Mouse (Mus musculus) mouse embryonic stem cell (cell line): ENCODE data around the gene Tmem235.
"Not testable (repeated sequence)": the region's sequence is repeated elsewhere in the genome, so short reads cannot be mapped to it uniquely, and the experiment has no call there.

Experiments used
- in situ Hi-C, 2 experiments: fragments of 300-500 bp; cut with MboI; formaldehyde crosslinking; loops; 1 replicate in 1 of 2; 3 replicates in 1 of 2; pipeline ENCODE4 v1.14.3; 2019 to 2020; ENCODE audit warnings: low sequenced_read_pairs in 2 of 2, low pct_unique_long_range_greater_than_20kb in 1 of 2, mixed read lengths in 1 of 2; ENCODE audit not compliant: unreplicated experiment in 1 of 2

Gene Tmem235

DNA sequence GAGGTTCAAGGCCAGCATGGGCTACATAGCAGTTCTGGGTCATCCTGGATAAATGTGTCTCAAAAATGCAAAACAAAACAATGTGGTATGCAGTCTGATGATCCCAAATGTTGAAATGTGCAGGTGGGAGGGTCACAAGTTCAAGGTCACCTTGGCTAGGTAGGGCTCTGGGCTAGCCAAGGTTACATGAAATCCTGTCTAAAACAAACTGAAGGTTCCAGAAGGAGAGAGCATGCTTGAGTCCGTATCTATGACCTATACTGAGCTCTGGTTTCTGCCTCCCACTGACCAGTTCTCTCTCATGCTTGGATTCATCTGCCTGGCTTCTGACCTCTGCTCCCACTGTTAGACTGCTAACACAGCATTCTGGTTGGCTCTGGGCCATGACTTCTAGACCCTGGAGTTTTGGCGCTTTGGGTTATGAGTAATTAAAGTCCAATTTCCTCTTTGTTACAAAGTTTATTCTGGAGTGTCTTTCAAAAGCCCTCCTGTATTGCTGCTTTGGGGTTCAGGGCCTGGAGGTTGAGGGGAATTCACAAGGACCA is 30.8 kb upstream of the Tmem235 start:
- in situ Hi-C loops = no loop called here

DNA sequence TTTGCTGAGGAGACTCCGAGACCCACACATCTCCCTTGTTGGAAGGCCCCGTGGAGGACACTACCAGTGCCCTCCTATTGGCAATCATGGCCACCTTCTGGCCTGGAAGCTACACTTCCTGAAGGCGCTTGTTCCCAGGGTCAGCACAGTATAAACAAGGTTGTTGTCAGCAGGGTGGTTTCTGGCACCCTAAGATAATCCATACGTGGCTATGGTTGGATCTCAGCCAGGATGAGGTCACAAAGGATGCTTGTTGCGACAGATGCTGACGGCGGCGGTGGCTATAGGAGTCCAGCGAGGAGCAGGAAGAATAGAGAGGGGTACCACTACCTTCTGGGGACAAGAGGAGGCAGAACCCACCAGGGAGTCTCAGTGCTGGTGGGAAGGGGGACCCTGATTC is 30.2 kb upstream of the Tmem235 start:
- in situ Hi-C loops = no loop called here

DNA sequence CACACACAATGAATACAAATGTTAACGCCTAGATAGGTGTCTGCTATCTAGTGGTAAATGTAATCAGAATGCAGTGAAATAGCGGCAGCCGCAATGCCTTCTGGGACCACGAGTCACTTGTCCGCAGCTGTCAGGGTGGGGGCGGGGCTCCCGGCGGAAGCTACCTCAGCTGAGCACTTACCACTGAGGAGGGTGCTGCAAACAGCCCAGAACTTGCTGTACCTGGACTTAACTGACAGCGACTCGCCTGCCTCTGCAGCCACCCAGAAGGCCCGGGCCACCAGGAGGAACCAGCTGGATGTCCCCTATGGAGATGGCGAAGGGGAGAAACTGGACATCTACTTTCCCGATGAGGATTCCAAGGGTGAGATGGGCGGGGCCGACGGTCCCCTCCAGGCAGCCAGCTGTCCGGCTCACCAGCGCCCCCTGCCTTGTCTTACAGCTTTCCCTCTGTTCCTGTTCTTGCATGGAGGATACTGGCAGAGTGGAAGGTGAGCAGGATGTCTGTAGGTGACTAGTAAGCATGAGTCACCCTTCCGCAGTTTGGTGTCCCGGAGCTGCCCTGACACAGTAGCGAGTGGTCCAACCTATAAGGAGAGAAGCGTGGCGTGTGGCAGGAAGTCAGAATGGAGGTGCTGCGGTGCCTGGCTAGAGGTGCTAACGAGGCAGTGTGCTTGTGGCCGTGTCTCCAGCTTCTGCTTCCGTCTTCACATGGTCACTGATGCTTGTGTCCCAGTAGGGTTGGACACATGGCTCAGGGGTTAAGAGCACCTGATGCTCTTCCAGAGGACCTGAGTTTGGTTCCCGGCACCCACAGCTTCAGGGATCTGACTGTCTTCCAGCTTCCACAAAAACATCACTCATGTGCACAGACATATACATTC is 28.2 kb upstream of the Tmem235 start:
- in situ Hi-C loops = no loop called here

DNA sequence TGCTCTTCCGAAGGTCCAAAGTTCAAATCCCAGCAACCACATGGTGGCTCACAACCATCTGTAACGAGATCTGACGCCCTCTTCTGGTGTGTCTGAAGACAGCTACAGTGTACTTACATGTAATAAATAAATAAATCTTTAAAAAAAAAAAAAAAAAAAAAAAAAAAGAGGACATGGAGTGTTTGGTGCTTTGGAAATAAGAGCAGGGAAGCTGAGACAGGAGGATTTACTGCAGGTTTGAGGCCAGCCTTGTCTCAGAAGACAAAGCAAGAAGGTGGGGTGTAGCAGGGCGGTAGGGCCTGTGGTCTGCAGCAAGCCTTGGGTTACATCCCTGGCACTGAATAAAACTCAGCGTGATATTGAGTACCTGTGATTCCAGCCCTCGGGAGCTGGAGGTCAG is 27.0 kb upstream of the Tmem235 start:
- in situ Hi-C loops = not testable (repeated sequence)

DNA sequence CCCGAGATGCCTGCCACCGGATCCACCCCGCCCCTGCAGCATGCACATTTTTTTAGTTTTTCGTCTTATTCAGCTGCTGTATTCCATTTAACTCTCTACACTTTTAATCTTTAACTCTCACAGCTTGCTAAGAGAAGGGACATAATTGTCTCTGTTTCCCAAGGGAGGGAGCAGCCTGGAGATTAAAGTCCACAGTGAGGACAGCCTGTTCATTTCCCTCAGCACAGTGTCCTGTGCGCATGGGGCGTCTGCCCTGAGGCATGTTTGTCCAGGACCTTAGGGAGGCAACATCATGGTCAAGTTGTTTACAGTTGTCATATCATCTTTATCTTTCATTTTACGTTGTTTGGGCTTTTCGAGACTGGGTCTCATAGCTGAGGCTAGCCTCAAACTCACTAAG is 26.5 kb upstream of the Tmem235 start:
- in situ Hi-C loops = no loop called here

DNA sequence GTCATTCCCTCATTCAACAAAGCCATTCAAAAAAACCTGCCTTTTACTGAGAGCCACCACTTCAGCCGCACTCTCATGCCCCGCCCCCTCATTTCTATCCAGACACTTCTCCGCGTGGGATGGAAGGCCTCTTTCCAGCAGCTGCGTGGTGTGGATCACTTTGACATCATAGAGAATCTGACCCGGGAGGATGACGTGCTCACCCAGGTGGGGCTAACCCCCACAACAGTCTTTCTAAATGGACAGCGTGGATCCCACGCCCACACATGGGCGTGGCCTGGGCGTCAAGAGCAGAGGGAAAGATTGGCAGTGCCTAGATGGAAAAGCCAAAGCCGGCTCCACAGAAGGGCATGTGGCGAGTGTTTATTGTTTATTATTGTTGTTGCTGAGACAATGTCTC is 24.2 kb upstream of the Tmem235 start:
- in situ Hi-C loops = no loop called here

DNA sequence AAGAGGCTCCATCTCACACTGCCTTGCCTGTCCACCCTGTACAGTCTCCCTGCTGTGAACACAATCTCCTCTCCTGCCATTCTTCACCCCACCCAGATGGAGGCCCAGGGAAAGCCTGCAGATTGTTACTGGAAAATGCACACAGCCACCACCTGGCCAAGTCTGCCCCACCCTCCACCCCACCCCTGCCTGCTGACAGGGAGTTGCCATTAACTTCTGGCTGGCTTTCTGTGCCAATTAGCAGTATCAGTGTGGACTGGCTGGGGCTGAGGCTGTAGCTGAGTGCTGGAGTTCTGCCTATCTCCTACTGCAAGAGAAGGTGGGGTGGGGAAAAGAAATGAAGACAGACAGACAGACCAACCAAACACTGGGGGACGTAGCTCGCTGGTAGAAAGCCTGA is 22.0 kb upstream of the Tmem235 start:
- in situ Hi-C loops = no loop called here

DNA sequence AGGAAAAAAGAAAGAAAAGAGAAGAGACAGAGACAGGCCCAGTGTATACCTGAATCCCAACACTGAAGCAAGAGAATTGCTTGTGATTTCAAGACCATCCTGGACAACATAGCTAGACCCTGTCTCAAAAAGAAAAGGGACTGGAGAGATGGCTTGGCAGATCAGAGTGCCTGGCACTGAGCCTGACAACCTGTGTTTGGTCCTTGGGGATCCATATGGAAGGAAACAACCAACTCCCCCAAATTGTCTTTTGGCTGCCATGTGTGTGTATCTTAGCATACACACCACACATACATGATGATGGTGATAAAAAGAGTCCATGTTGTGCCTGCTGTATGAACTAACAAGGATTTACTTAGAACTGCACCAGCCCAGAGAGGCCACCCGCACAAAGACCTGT is 21.5 kb upstream of the Tmem235 start:
- in situ Hi-C loops = no loop called here

DNA sequence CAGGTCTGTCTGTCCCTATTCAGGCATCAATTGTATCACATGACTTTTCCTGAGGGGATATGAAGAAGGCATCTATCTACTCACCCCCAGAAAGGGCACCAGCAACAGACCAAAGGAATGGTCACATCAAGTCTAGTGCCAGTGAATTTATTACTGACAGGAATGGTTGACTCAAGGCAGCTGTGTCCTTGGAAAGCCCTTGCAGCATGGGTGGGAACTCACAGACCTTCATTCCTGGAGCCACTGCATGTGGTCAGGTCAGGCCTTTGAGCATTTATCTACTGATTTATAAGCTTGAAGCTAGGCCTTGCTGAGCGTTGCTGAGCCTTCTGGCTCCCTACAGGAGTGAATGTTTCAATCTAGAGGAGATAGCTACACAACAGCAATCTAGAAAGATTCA is 19.6 kb upstream of the Tmem235 start:
- in situ Hi-C loops = no loop called here

DNA sequence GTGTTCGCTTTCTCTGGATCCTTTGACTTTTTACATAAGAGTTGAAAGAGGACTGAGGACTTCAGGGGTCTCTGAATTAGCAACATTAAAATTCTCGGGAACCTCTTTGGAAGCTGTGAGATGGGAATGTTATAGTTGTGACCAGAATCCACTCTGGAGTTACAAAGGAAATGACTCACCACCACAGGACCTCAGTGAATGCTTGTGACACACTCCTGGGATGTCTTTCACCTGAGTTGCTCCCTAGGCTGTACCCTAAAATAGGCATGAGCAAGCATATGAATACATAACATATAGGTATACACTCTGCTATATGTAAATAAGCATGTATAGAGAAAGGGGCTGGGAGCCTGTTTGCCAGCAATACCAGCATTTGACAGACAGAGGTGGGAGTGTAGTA is 17.1 kb upstream of the Tmem235 start:
- in situ Hi-C loops = no loop called here

DNA sequence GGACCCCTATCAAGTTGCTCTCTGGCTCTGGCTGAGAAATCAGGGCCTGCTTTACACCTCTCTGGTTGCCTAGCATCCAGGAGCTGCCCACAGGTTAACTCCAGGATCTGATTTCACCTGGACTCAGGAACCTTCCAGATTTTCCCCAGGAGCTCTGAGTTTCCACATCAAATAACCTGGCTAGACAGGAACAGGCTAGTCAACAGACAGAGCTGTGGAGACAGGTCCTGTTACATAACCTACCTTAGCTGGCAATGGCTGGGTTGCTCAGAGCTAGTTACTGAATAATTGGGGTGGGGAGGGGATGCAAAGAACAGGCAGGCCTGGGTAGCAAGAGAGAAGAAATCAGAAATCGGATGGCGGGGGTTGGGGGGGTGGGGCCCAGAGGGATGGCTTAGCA is 15.6 kb upstream of the Tmem235 start:
- in situ Hi-C loops = no loop called here

DNA sequence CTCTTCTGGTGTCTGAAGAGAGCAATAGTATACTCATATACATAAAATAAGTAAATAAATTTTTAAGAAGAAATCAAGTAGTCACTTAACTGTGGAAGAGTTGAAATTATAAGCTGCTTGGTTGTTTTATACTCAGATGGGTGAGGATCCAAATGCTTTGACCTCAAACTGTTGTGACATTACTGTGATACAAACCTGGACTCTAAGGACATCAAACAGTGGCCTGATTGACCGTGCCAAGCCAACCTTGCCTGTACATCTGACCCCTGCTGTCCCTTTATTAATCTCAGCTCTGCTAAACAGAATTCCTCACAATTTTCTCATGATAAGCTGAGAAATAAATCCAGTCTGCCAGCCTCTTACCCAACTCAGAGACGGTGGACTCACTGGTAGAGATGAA is 14.9 kb upstream of the Tmem235 start:
- in situ Hi-C loops = no loop called here

DNA sequence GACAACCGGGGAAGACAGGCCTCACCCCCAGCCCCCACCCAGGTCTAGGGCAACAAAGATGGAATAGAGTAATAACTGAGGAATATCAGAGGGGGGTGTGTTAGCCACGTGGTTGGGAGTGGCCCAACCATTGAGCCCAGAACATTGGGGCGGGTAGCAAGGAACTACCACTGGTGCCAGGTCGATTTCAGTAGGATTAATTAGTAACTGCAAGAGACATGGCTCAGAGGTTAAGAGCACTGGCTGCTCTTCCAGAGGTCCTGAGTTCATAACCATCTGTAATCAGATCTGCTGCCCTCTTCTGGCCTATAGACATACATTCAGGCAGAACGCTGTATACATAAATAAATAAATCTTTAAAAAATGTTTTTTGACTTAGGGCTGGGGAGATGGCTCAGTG is 13.9 kb upstream of the Tmem235 start:
- in situ Hi-C loops = no loop called here

DNA sequence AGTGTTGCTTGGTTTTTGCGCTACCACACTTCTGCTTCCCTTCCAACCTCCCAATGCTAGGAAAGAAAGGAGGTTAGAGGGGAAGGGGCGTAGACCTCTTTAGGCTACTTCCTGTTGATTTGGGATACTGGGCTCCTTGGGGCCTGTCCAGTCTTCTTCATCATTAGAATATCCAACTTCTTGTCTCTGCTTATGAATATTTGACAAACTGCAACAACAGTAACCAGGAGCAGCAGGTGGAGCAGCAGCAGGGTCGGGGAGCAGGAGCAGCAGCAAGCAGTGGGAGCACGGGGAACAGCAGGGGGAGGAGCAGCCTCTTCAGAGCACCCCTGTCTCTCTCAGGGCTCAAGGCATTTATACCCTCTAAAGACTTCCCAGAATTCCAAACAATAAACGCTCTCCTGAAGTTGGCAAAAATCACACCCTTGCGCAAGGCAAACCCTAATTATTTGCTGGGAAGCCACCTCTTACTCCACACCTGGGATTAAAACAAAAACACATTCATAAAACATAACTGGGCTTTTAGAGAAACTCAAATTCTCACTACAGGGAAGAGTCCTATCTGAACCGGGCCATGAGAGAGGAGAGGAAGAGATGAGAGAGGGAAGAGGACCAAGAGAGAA is 12.8 kb upstream of the Tmem235 start:
- in situ Hi-C loops = no loop called here

DNA sequence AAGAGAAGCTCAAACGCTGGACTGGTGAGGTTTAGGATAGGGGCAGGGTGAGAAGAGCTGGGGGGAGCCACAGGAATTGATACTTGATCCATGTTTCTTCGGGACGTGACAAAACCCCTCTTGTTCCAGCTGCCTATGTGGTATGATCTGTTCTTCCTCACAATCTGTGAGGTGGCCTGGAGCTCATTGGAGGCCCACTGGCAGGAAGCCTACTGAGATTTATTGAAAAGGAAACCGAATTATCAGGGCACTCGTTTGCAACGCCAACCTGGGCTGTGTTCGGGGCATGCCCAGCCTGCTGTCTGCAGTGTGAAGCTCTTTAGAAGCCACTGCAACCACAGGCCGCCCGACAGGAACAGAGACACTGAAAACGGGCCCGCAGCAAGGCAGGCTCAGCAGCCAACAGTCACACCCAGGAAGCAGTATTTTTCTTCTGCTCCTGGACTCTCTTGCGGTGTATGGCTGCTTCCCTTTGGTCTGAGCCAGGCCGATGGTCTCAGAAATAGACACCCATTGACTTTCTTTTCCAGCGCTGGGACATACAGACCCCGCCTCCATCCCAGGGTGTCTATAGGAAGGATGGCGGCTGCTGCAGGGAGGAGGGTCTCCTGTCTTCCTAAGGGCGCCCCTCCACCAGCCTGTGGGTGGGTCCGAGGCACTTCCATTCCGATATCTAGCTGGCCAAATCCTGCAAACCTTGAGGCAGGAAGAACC is 12.1 kb upstream of the Tmem235 start:
- in situ Hi-C loops = no loop called here

DNA sequence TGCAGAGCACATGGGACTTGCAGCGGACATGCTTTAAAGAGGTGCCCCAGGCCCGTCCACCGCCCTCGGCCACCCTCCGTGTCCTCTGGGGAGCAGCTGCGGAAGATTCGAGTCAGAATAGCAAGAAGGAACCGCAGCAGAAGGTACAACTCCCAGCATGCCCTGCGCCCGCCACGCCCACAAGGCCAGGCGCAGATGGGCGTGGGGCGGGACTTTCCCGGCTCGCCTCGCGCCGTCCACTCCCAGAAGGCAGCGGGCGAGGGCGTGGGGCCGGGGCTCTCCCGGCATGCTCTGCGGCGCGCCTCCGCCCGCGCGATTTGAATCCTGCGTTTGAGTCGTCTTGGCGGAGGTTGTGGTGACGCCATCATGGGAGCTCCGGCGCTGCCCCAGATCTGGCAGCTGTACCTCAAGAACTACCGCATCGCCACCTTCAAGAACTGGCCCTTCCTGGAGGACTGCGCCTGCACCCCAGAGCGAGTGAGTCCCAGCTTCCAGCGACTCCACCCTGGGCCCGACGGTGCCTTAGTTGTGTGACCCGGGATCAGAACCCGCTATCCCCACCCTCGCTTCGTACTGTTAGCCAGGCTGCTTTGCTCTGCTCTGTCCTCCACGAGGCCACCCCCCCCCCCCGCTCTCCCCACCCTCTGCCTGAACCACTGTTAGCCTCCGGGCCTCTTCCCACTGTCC is 11.4 kb upstream of the Tmem235 start, which contains the start of gene Birc5:
Gene Birc5 (plus strand): TSS at position 267 of the 687 bp plus-strand sequence.
- in situ Hi-C loops = no loop called here

DNA sequence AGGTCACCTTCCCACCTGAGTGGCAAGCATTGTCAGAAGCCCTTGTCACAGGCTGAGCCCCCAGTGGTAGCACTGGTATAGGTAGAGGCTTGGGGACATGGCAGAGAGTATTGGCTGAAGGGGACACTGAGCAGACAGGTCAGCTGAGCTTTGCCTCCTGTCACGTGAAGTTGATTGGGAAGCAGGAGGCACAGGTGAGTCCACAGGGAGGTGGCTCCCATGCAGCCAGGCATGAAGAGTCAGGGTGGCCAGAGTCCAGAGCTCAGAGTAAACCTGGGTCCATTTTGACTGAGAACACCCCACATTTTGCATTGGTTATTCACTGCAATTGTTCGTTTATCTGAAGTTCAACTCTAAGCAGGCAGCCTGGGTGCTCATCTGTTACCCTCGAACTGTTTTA is 7.7 kb upstream of the Tmem235 start:
- in situ Hi-C loops = no loop called here

DNA sequence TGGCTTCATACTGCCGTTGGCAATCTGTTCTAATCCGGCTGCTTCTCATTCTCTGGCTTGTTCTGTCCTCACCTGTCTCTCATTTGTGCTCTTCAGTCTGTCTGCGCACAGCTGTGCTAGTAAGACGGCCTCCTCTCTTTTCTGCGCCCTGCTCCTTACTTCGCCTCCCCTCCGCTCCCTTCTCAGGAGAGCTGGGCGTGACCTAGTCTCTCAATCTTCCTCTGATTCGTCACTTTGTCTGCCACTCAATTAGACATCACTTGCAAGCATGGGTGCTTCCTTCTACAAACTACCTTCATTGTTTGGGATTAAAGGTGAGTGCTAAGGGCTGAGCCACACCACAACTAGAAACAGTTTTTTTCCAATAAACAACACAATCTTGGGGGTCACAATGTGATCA is 6.3 kb upstream of the Tmem235 start:
- in situ Hi-C loops = no loop called here

DNA sequence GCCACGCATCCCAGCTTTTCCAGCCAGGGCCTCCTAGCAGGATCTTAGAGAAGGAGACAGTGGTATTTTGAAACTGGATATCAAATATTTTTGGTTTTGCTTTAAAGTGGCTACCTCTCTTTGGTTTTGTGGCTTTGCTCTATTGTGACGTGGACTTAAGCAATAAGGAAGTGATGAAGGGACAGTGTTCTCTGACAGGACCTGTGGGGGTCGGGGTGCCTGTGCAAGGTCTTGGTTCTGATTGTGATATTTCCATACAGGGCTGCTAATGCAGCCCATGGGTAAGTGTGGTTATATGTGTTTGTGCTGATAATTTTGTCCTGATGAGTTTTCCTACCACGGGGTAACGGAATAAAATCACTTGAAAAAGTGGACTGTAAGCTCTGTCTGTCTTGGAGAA is 5.2 kb upstream of the Tmem235 start:
- in situ Hi-C loops = no loop called here
